Comparison of ENCODE assay signal across 8 mouse cellular contexts in genomic region chr11:98412797-98413301, GRCm38 (mm10). TPM values are rescaled to one million over a fixed set of nuclear protein-coding genes. Genes with fewer than 3 reads are reported as not detected.
DNase-seq lines count a peak whose midpoint lies in the region; ATAC-seq and TF ChIP-seq lines count a peak whose summit lies in the region.

No protein-coding gene starts in this region.

- TF ChIP-seq CTCF in liver, postnatal 0 days (IDR thresholded peaks at IDR 0.05; ENCODE audit: low read depth): no peak

- peak overlapping the region; percentile 75 for H3K27ac ChIP-seq in embryonic facial prominence, embryonic 11.5 days (replicated peaks; ENCODE audit: low read depth, low read length)
- peak overlapping the region; percentile 79 for H3K27ac ChIP-seq in hindbrain, embryonic 12.5 days
- peak overlapping the region; percentile 39; the same call in 1 of the 2 replicates for H3K27ac ChIP-seq in liver, postnatal 0 days (ENCODE audit: low read depth)
- H3K27ac ChIP-seq in stomach, embryonic 15.5 days: peak overlapping the region; percentile 96

- DNase-seq in embryonic facial prominence, embryonic 11.5 days (ENCODE audit: low spot score): peak; percentile 68
- no peak for DNase-seq in liver, postnatal 0 days
- no peak for DNase-seq in thymus, adult 18-20 months
- DNase-seq in cerebellum, adult 9-10 months: no peak

- H3K4me3 ChIP-seq in megakaryocyte, embryonic 14.5 days (replicated peaks): peak overlapping the region; percentile 70
- H3K4me3 ChIP-seq in embryonic facial prominence, embryonic 11.5 days (ENCODE audit: low read depth, low read length): peak overlapping the region; percentile 89
- peak overlapping the region; percentile 77 for H3K4me3 ChIP-seq in hindbrain, embryonic 12.5 days
- H3K4me3 ChIP-seq in liver, postnatal 0 days (ENCODE audit: low read depth, low read length): peak overlapping the region; percentile 58
- peak overlapping the region; percentile 95 for H3K4me3 ChIP-seq in stomach, embryonic 15.5 days (replicated peaks)

- no peaks in the 10 kb centered on the region for H3K36me3 ChIP-seq in megakaryocyte, embryonic 14.5 days (replicated peaks; ENCODE audit: low read length)
- H3K36me3 ChIP-seq in embryonic facial prominence, embryonic 11.5 days (replicated peaks; ENCODE audit: control insufficient read depth, insufficient read depth, low read depth, low read length): no peaks in the 10 kb centered on the region
- no peaks in the 10 kb centered on the region for H3K36me3 ChIP-seq in hindbrain, embryonic 12.5 days
- H3K36me3 ChIP-seq in liver, postnatal 0 days (replicated peaks; ENCODE audit: insufficient read depth, low read length): no peaks in the 10 kb centered on the region
- no peaks in the 10 kb centered on the region for H3K36me3 ChIP-seq in stomach, embryonic 15.5 days

- peak overlapping the region; percentile 87 for H3K9ac ChIP-seq in embryonic facial prominence, embryonic 11.5 days (replicated peaks; ENCODE audit: low read length)
- peak overlapping the region; percentile 87 for H3K9ac ChIP-seq in hindbrain, embryonic 12.5 days
- peak overlapping the region; percentile 65 for H3K9ac ChIP-seq in liver, postnatal 0 days (replicated peaks)
- peak overlapping the region; percentile 79 for H3K9ac ChIP-seq in stomach, embryonic 15.5 days

- under 1% methylated on average over 40 of the region's 40 CpGs for WGBS in embryonic facial prominence, embryonic 11.5 days
- 0% methylated on average over 38 of the region's 40 CpGs for WGBS in hindbrain, embryonic 12.5 days
- 1% methylated on average over 39 of the region's 40 CpGs for WGBS in liver, postnatal 0 days (ENCODE audit: insufficient replicate concordance)
- WGBS in stomach, embryonic 15.5 days: under 1% methylated on average over 40 of the region's 40 CpGs

- peak overlapping the region; percentile 85 for H3K4me2 ChIP-seq in embryonic facial prominence, embryonic 11.5 days (ENCODE audit: low read depth, low read length)
- H3K4me2 ChIP-seq in hindbrain, embryonic 12.5 days (replicated peaks): peak overlapping the region; percentile 97
- H3K4me2 ChIP-seq in liver, postnatal 0 days (ENCODE audit: low read depth, low read length): peak overlapping the region; percentile 75
- H3K4me2 ChIP-seq in stomach, embryonic 15.5 days: peak overlapping the region; percentile 61

- H3K27me3 ChIP-seq in megakaryocyte, embryonic 14.5 days (replicated peaks): peaks cover 91% of the 10 kb centered on the region
- H3K27me3 ChIP-seq in embryonic facial prominence, embryonic 11.5 days (ENCODE audit: control insufficient read depth, insufficient read depth, low read length): no peaks in the 10 kb centered on the region
- peaks cover 33% of the 10 kb centered on the region for H3K27me3 ChIP-seq in hindbrain, embryonic 12.5 days
- H3K27me3 ChIP-seq in liver, postnatal 0 days (ENCODE audit: insufficient read depth, low read length): peaks cover 39% of the 10 kb centered on the region
- H3K27me3 ChIP-seq in stomach, embryonic 15.5 days (replicated peaks): no peaks in the 10 kb centered on the region

- ATAC-seq in megakaryocyte, adult 5-6 weeks (ENCODE audit: poor library complexity, severe bottlenecking): no peak
- ATAC-seq in embryonic facial prominence, embryonic 11.5 days (replicated peaks; ENCODE audit: insufficient number of reproducible peaks, low FRiP score, low TSS enrichment, low read depth): peak; percentile 26; the same call in 1 of the 2 replicates
- peak; percentile 60 for ATAC-seq in hindbrain, embryonic 12.5 days (ENCODE audit: low FRiP score)
- peak; percentile 62; the same call in 1 of the 2 replicates for ATAC-seq in liver, postnatal 0 days
- peak; percentile 3; the same call in 1 of the 2 replicates for ATAC-seq in stomach, embryonic 15.5 days (ENCODE audit: insufficient read depth, low FRiP score, low read depth)

- TF ChIP-seq EP300 in liver, postnatal 0 days (IDR thresholded peaks at IDR 0.05; ENCODE audit: low read depth): no peak

- H3K9me3 ChIP-seq in megakaryocyte, embryonic 14.5 days: no peaks in the 10 kb centered on the region
- H3K9me3 ChIP-seq in embryonic facial prominence, embryonic 11.5 days (replicated peaks; ENCODE audit: control insufficient read depth, low read length): no peaks in the 10 kb centered on the region
- no peaks in the 10 kb centered on the region for H3K9me3 ChIP-seq in hindbrain, embryonic 12.5 days (replicated peaks)
- H3K9me3 ChIP-seq in liver, postnatal 0 days (ENCODE audit: low read length): no peaks in the 10 kb centered on the region
- H3K9me3 ChIP-seq in stomach, embryonic 15.5 days: no peaks in the 10 kb centered on the region

- H3K4me1 ChIP-seq in megakaryocyte, embryonic 14.5 days: peaks cover 23% of the 10 kb centered on the region
- no peaks in the 10 kb centered on the region; the same call in 1 of the 2 replicates for H3K4me1 ChIP-seq in embryonic facial prominence, embryonic 11.5 days (ENCODE audit: control insufficient read depth, insufficient read depth, low read length)
- H3K4me1 ChIP-seq in hindbrain, embryonic 12.5 days: peaks cover 40% of the 10 kb centered on the region
- no peaks in the 10 kb centered on the region; the same call in none of the 2 replicates for H3K4me1 ChIP-seq in liver, postnatal 0 days (ENCODE audit: insufficient read depth)
- H3K4me1 ChIP-seq in stomach, embryonic 15.5 days: peaks cover 44% of the 10 kb centered on the region

RNA-seq across cellular contexts. Expression of gene Erbb2, which starts 0.6 kb away (rescaled TPM):
- 0.04 TPM in 1 of 2 replicates, not detected in the other for polyA plus RNA-seq in megakaryocyte, embryonic 14.5 days (2012; ENCODE audit: insufficient read depth, low replicate concordance)
- not detected in 2 replicates for total RNA-seq in megakaryocyte, adult 5-6 weeks (2015)
- total RNA-seq in megakaryocyte, adult 5-6 weeks (2017): 0.28 TPM in 1 of 2 replicates, not detected in the other
- polyA plus RNA-seq in embryonic facial prominence, embryonic 11.5 days (2014; fragmentation: Nextera tagmentation; extraction: Ambion mirVana): 26.5 and 30.8 TPM in 2 replicates
- polyA plus RNA-seq in hindbrain, embryonic 12.5 days (2016; fragmentation: Nextera tagmentation; extraction: Ambion mirVana): 25.9 and 26.9 TPM in 2 replicates
- 1.0 and 1.2 TPM in 2 replicates for polyA plus RNA-seq in liver, postnatal 0 days (2015; fragmentation: Nextera tagmentation; extraction: Ambion mirVana)
- polyA plus RNA-seq in stomach, embryonic 15.5 days (2015; fragmentation: Nextera tagmentation; extraction: Ambion mirVana): 40.6 and 42.4 TPM in 2 replicates

RNA-seq across cellular contexts. Expression of gene Pgap3, which starts 12.6 kb away (rescaled TPM):
- polyA plus RNA-seq in megakaryocyte, embryonic 14.5 days (2012; ENCODE audit: insufficient read depth, low replicate concordance): 8.5 and 10.4 TPM in 2 replicates
- total RNA-seq in megakaryocyte, adult 5-6 weeks (2015): 2.1 and 3.3 TPM in 2 replicates
- total RNA-seq in megakaryocyte, adult 5-6 weeks (2017): 2.2 and 2.7 TPM in 2 replicates
- polyA plus RNA-seq in embryonic facial prominence, embryonic 11.5 days (2014; fragmentation: Nextera tagmentation; extraction: Ambion mirVana): 6.0 and 6.5 TPM in 2 replicates
- 9.1 and 10.2 TPM in 2 replicates for polyA plus RNA-seq in hindbrain, embryonic 12.5 days (2016; fragmentation: Nextera tagmentation; extraction: Ambion mirVana)
- 2.5 and 3.0 TPM in 2 replicates for polyA plus RNA-seq in liver, postnatal 0 days (2015; fragmentation: Nextera tagmentation; extraction: Ambion mirVana)
- 13.0 and 15.7 TPM in 2 replicates for polyA plus RNA-seq in stomach, embryonic 15.5 days (2015; fragmentation: Nextera tagmentation; extraction: Ambion mirVana)

RNA-seq across cellular contexts. Expression of gene Mien1, which starts 25.9 kb away (rescaled TPM):
- 9.6 and 89.1 TPM in 2 replicates for polyA plus RNA-seq in megakaryocyte, embryonic 14.5 days (2012; ENCODE audit: insufficient read depth, low replicate concordance)
- 56.6 and 65.4 TPM in 2 replicates for total RNA-seq in megakaryocyte, adult 5-6 weeks (2015)
- total RNA-seq in megakaryocyte, adult 5-6 weeks (2017): 31.5 and 38.0 TPM in 2 replicates
- 89.3 and 95.6 TPM in 2 replicates for polyA plus RNA-seq in embryonic facial prominence, embryonic 11.5 days (2014; fragmentation: Nextera tagmentation; extraction: Ambion mirVana)
- polyA plus RNA-seq in hindbrain, embryonic 12.5 days (2016; fragmentation: Nextera tagmentation; extraction: Ambion mirVana): 158 and 159 TPM in 2 replicates
- 83.8 and 89.4 TPM in 2 replicates for polyA plus RNA-seq in liver, postnatal 0 days (2015; fragmentation: Nextera tagmentation; extraction: Ambion mirVana)
- 137 and 142 TPM in 2 replicates for polyA plus RNA-seq in stomach, embryonic 15.5 days (2015; fragmentation: Nextera tagmentation; extraction: Ambion mirVana)

RNA-seq across cellular contexts. Expression of gene Pnmt, which starts 26.6 kb away (rescaled TPM):
- not detected in 2 replicates for polyA plus RNA-seq in megakaryocyte, embryonic 14.5 days (2012; ENCODE audit: insufficient read depth, low replicate concordance)
- total RNA-seq in megakaryocyte, adult 5-6 weeks (2015): not detected in 2 replicates
- total RNA-seq in megakaryocyte, adult 5-6 weeks (2017): not detected in 2 replicates
- polyA plus RNA-seq in embryonic facial prominence, embryonic 11.5 days (2014; fragmentation: Nextera tagmentation; extraction: Ambion mirVana): 0.18 and 0.24 TPM in 2 replicates
- 1.0 and 1.1 TPM in 2 replicates for polyA plus RNA-seq in hindbrain, embryonic 12.5 days (2016; fragmentation: Nextera tagmentation; extraction: Ambion mirVana)
- polyA plus RNA-seq in liver, postnatal 0 days (2015; fragmentation: Nextera tagmentation; extraction: Ambion mirVana): not detected in 2 replicates
- 0.22 TPM in 1 of 2 replicates, not detected in the other for polyA plus RNA-seq in stomach, embryonic 15.5 days (2015; fragmentation: Nextera tagmentation; extraction: Ambion mirVana)

RNA-seq across cellular contexts. Expression of gene Tcap, which starts 29.2 kb away (rescaled TPM):
- polyA plus RNA-seq in megakaryocyte, embryonic 14.5 days (2012; ENCODE audit: insufficient read depth, low replicate concordance): 0.82 TPM in 1 of 2 replicates, not detected in the other
- not detected in 2 replicates for total RNA-seq in megakaryocyte, adult 5-6 weeks (2015)
- not detected in 2 replicates for total RNA-seq in megakaryocyte, adult 5-6 weeks (2017)
- 0.29 and 0.46 TPM in 2 replicates for polyA plus RNA-seq in embryonic facial prominence, embryonic 11.5 days (2014; fragmentation: Nextera tagmentation; extraction: Ambion mirVana)
- polyA plus RNA-seq in hindbrain, embryonic 12.5 days (2016; fragmentation: Nextera tagmentation; extraction: Ambion mirVana): 0.31 and 1.7 TPM in 2 replicates
- 0.26 and 6.0 TPM in 2 replicates for polyA plus RNA-seq in liver, postnatal 0 days (2015; fragmentation: Nextera tagmentation; extraction: Ambion mirVana)
- 0.23 and 0.43 TPM in 2 replicates for polyA plus RNA-seq in stomach, embryonic 15.5 days (2015; fragmentation: Nextera tagmentation; extraction: Ambion mirVana)

Comparison
In these comparisons a context has a peak if more than half of its experiments do, and no peak if none do; other contexts are left out.
1. H3K27ac ChIP-seq: peak in every context shown above with its lines; median percentile 96 in stomach, embryonic 15.5 days; 79 in hindbrain, embryonic 12.5 days; 75 in embryonic facial prominence, embryonic 11.5 days; 39 in liver, postnatal 0 days.
2. RNA of gene Erbb2, which starts 0.6 kb away (polyA plus RNA-seq): 40.6 to 42.4 TPM in stomach, embryonic 15.5 days, 25.9 to 26.9 TPM in hindbrain, embryonic 12.5 days and 26.5 to 30.8 TPM in embryonic facial prominence, embryonic 11.5 days; 1.0 to 1.2 TPM in liver, postnatal 0 days and 0.04 TPM in megakaryocyte, embryonic 14.5 days; every median in the first group is over 10 times any median in the second.
3. Peak in every context shown above with its lines, with median percentiles within 50 percentile points of each other: H3K4me3 ChIP-seq, H3K4me2 ChIP-seq and H3K9ac ChIP-seq.